Mouse (Mus musculus): Measurements from ENCODE around the gene 9930104L06Rik. TPM values are rescaled to one million over a fixed set of nuclear protein-coding genes. Genes with fewer than 3 reads are reported as not detected.

The 9930104L06Rik gene
- total and polyA plus RNA-seq, 3 experiments: 12.3 to 15.9 (median 14.8) TPM

DNA sequence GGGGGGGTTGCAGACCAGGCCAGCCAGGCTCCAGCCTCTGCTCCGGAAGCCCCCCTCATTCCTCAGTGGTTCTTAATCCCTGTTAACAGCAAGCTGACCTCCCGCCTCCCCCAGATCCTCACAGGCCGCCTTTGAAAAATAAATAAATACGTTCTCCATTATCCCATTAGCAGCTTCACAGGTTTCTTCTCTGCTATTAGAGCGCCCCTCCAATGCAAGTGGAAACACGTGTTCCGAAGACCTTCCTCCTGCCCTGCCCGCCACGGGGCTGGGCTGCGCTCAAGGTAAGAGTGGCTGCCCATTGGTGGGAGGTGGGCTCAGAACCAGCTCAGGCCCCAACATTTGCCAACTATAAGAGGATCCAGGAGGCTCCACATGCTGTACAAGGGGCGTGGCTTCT lies 25.7 kb downstream of the 9930104L06Rik start:
- Histone ChIP-seq H3K36me3 (replicated peaks in 1 of 2; ENCODE audit: control insufficient read depth in 1 of 2, insufficient read depth in 1 of 2, low read length in 1 of 2) (no peaks in the 10 kb centered on the region), H3K4me2 (ENCODE audit: insufficient read depth, low read depth, poor library complexity, severe bottlenecking) (no peak overlapping the region), H3K27ac (ENCODE audit: insufficient read depth, low read depth) (no peak overlapping the region), H3K4me1 (ENCODE audit: control insufficient read depth in 1 of 2, insufficient read depth in 2 of 2) (no peaks in the 10 kb centered on the region), H3K9ac (ENCODE audit: insufficient read depth, low read depth) (no peak overlapping the region), H3K4me3 (replicated peaks in 1 of 3; ENCODE audit: low read depth in 2 of 3, low read length in 2 of 3, poor library complexity in 1 of 3) (no peak overlapping the region), H3K79me2 (replicated peaks; ENCODE audit: control insufficient read depth, extremely low read depth, insufficient read depth, poor library complexity, severe bottlenecking) (no peaks in the 10 kb centered on the region), H3K27me3 (replicated peaks) (peaks cover 16% of the 10 kb centered on the region), H3K9me3 (replicated peaks; ENCODE audit: low read length) (peaks cover 4% of the 10 kb centered on the region)
- DNase-seq (ENCODE audit: extremely low read depth): no peak
- dilution Hi-C loops (cut with MboI; ENCODE audit: extremely low pct_ligation_motif_present, extremely low pct_unique_long_range_greater_than_20kb, low sequenced_read_pairs): loop anchor here (25.0 kb wide), 1 partner anchor 100 kb away; the partner anchor contains the start of genes Dnali1 and Snip1
- no peak for TF ChIP-seq MAX (IDR thresholded peaks at IDR 0.05; ENCODE audit: low read length)
- no peak for TF ChIP-seq TCF12 (IDR thresholded peaks at IDR 0.05; ENCODE audit: low read depth, low read length)
- TF ChIP-seq ZMIZ1 (IDR thresholded peaks at IDR 0.05; ENCODE audit: low read depth, low read length): no peak
- no peak for TF ChIP-seq ZNF384 (IDR thresholded peaks at IDR 0.05; ENCODE audit: low read depth, low read length)
- no peak for TF ChIP-seq ZC3H11A (IDR thresholded peaks at IDR 0.05; ENCODE audit: low read depth, low read length)
- TF ChIP-seq EP300 (IDR thresholded peaks at IDR 0.05; ENCODE audit: low read length): no peak
- TF ChIP-seq UBTF (IDR thresholded peaks at IDR 0.05; ENCODE audit: low read depth, low read length): no peak
- TF ChIP-seq RAD21 (IDR thresholded peaks at IDR 0.05; ENCODE audit: low read depth, low read length): no peak
- TF ChIP-seq CHD1 (IDR thresholded peaks at IDR 0.05; ENCODE audit: low read depth, low read length): no peak
- no peak for TF ChIP-seq NELFE (IDR thresholded peaks at IDR 0.05; ENCODE audit: low read depth, low read length)
- TF ChIP-seq PAX5 (IDR thresholded peaks at IDR 0.05; ENCODE audit: low read length): no peak
- no peak for TF ChIP-seq USF2 (conservative IDR thresholded peaks at IDR 0.05; ENCODE audit: low read depth, low read length)
- TF ChIP-seq ELF1 (IDR thresholded peaks at IDR 0.05; ENCODE audit: low read depth, low read length): no peak
- TF ChIP-seq BHLHE40 (IDR thresholded peaks at IDR 0.05; ENCODE audit: low read depth, low read length): no peak
- no peak for TF ChIP-seq MAFK (IDR thresholded peaks at IDR 0.05; ENCODE audit: insufficient replicate concordance, low read length)
- in situ Hi-C loops (cut with MboI; ENCODE audit: low pct_ligation_motif_present, low pct_unique_long_range_greater_than_20kb, low sequenced_read_pairs): no loop called here

DNA sequence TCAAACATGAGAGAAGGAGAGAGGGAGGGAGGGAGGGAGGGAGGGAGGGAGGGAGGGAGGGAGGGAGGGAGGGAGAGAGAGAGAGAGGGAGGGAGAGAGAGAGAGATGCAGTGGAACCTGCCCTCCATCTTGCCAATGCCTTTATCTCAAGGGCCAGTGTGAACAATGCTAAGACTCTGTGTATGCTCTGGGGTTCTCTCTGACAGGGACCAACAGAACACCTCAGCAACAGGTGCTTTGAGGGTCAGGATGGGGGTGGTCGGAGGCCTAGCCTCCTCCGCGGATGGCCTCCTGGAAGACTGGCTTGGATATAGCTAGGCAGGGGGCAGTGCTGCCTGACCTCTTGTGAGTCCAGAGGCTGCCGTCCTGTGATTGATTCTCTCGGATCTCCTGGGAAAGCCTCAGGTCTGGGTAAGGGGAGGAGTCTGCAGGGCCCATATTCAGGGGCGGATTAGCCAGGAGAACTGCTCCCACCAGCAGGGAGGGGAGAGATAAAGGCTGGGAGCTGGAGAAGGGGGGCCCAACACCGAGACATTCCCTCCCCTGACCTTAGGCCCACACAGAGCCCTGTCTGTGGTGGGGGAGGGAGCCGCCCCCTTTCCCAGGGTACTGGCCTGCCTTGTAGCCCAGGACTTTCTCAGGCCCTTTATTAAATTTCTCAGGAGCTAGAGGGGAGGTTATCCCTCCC lies 28.2 kb downstream of the 9930104L06Rik start:
- DNase-seq (ENCODE audit: extremely low read depth): no peak
- H3K27ac ChIP-seq (ENCODE audit: insufficient read depth, low read depth): no peak overlapping the region
- dilution Hi-C loops (cut with MboI; ENCODE audit: extremely low pct_ligation_motif_present, extremely low pct_unique_long_range_greater_than_20kb, low sequenced_read_pairs): loop anchor here (25.0 kb wide), 1 partner anchor 97 kb away; the partner anchor contains the start of genes Dnali1 and Snip1
- TF ChIP-seq EP300 (IDR thresholded peaks at IDR 0.05; ENCODE audit: low read length) (no peak), MEF2A (IDR thresholded peaks at IDR 0.05; ENCODE audit: borderline replicate concordance, low read depth, low read length) (no peak), ZKSCAN1 (IDR thresholded peaks at IDR 0.05; ENCODE audit: borderline replicate concordance, low read depth, low read length) (no peak), GABPA (IDR thresholded peaks at IDR 0.05; ENCODE audit: insufficient replicate concordance, low read depth, low read length) (no peak), JUN (IDR thresholded peaks at IDR 0.05; ENCODE audit: insufficient read depth, low read depth, low read length) (no peak)
- peaks cover 26% of the 10 kb centered on the region for H3K27me3 ChIP-seq (replicated peaks)
- H3K9ac ChIP-seq (ENCODE audit: insufficient read depth, low read depth): no peak overlapping the region
- no peaks in the 10 kb centered on the region; a peak in 1 of 4 replicates for H3K4me1 ChIP-seq (ENCODE audit: control insufficient read depth in 1 of 2, insufficient read depth in 2 of 2)
- in situ Hi-C loops (cut with MboI; ENCODE audit: low pct_ligation_motif_present, low pct_unique_long_range_greater_than_20kb, low sequenced_read_pairs): no loop called here
- H3K36me3 ChIP-seq (replicated peaks in 1 of 2; ENCODE audit: control insufficient read depth in 1 of 2, insufficient read depth in 1 of 2, low read length in 1 of 2): no peaks in the 10 kb centered on the region
- H3K79me2 ChIP-seq (replicated peaks; ENCODE audit: control insufficient read depth, extremely low read depth, insufficient read depth, poor library complexity, severe bottlenecking): no peaks in the 10 kb centered on the region
- H3K4me2 ChIP-seq (ENCODE audit: insufficient read depth, low read depth, poor library complexity, severe bottlenecking): no peak overlapping the region
- no peak overlapping the region for H3K4me3 ChIP-seq (replicated peaks in 1 of 3; ENCODE audit: low read depth in 2 of 3, low read length in 2 of 3, poor library complexity in 1 of 3)
- H3K9me3 ChIP-seq (replicated peaks; ENCODE audit: low read length): peaks cover 4% of the 10 kb centered on the region

Data from CH12.LX (cell line).